Mouse (Mus musculus): Measurements from ENCODE around the gene Nudt16l1.

The Nudt16l1 gene

GRCm38 (mm10) chr16:4956609-4957008 lies 18.0 kb downstream of the Nudt16l1 start:
- no peak for DNase-seq (ENCODE audit: low read depth in 1 of 2, low spot score in 2 of 2)

- DNase-seq (ENCODE audit: low read depth in 1 of 2, low spot score in 2 of 2), result no peak
Measured at GRCm38 (mm10) chr16:4957446-4957845, 18.9 kb downstream of the Nudt16l1 start.

GRCm38 (mm10) chr16:4960260-4960659 lies 21.7 kb downstream of the Nudt16l1 start:
- no peak for DNase-seq (ENCODE audit: low read depth in 1 of 2, low spot score in 2 of 2)

- no peak for DNase-seq (ENCODE audit: low read depth in 1 of 2, low spot score in 2 of 2)
Measured at GRCm38 (mm10) chr16:4963346-4963745, 24.8 kb downstream of the Nudt16l1 start.

GRCm38 (mm10) chr16:4963797-4964709 lies 25.5 kb downstream of the Nudt16l1 start, which contains the start of gene Anks3:
Gene Anks3, minus strand, starts transcription at chr16:4964205.
- DNase-seq (ENCODE audit: low read depth in 1 of 2, low spot score in 2 of 2), result peak; percentile 94 to 95

- DNase-seq (ENCODE audit: low read depth in 1 of 2, low spot score in 2 of 2), result no peak
Measured at GRCm38 (mm10) chr16:4964731-4965391, 26.3 kb downstream of the Nudt16l1 start.

GRCm38 (mm10) chr16:4965392-4966129 lies 27.0 kb downstream of the Nudt16l1 start:
- DNase-seq (ENCODE audit: low read depth in 1 of 2, low spot score in 2 of 2), result no peak

GRCm38 (mm10) chr16:4968426-4968825 lies 29.9 kb downstream of the Nudt16l1 start:
- no peak for DNase-seq (ENCODE audit: low read depth in 1 of 2, low spot score in 2 of 2)

GRCm38 (mm10) chr16:4969055-4969843 lies 30.7 kb downstream of the Nudt16l1 start:
- DNase-seq (ENCODE audit: low read depth in 1 of 2, low spot score in 2 of 2), result peak; percentile 23 to 45

- DNase-seq (ENCODE audit: low read depth in 1 of 2, low spot score in 2 of 2), result no peak
Measured at GRCm38 (mm10) chr16:4971626-4972025, 33.1 kb downstream of the Nudt16l1 start.

- DNase-seq (ENCODE audit: low read depth in 1 of 2, low spot score in 2 of 2), result no peak
Measured at GRCm38 (mm10) chr16:4974521-4974920, 36.0 kb downstream of the Nudt16l1 start.

- no peak for DNase-seq (ENCODE audit: low read depth in 1 of 2, low spot score in 2 of 2)
Measured at GRCm38 (mm10) chr16:4976180-4976579, 37.6 kb downstream of the Nudt16l1 start.

- DNase-seq (ENCODE audit: low read depth in 1 of 2, low spot score in 2 of 2), result no peak
Measured at GRCm38 (mm10) chr16:4978275-4979051, 39.9 kb downstream of the Nudt16l1 start.

GRCm38 (mm10) chr16:4979755-4980380 lies 41.3 kb downstream of the Nudt16l1 start:
- DNase-seq (ENCODE audit: low read depth in 1 of 2, low spot score in 2 of 2), result no peak

GRCm38 (mm10) chr16:4984717-4985116 lies 46.2 kb downstream of the Nudt16l1 start:
- no peak for DNase-seq (ENCODE audit: low read depth in 1 of 2, low spot score in 2 of 2)
